Mouse (Mus musculus) ES-Bruce4 (cell line): ENCODE data around the gene Frat1.

ENCODE experiments used
- CTCF ChIP-seq: IDR thresholded peaks from one replicate; pipeline ENCODE4 v1.8.1; 2011; ENCODE audit warnings: low read depth, low read length
- POLR2A ChIP-seq: IDR thresholded peaks from one replicate; pipeline ENCODE4 v1.8.1; 2011; ENCODE audit warnings: low read length; ENCODE audit not compliant: insufficient read depth

DNA sequence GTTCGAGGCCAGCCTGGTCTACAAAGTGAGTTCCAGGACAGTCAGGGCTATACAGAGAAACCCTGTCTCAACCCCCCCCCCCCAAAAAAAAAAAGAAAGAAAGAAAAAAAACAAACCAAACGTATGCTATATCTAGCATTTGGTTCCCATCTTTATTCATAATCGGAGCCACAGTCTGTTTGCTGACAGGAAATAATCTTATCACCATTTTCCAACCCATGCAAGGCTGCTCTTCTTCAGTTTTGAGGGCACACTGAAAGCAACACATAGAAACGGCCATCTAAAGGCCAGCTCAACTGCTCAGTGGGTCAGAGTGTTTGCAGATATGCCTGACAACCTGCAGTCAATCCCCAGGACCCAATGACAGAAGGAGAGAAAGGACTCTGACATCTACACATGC is 22.7 kb downstream of the Frat1 start:
- TF ChIP-seq CTCF (no peak), POLR2A (no peak)
